Mouse (Mus musculus) embryonic facial prominence, embryonic 12.5 days (tissue): ENCODE results near the gene Thada. TPM values are rescaled to one million over a fixed set of nuclear protein-coding genes. Genes with fewer than 3 reads are reported as not detected.
A peak's percentile ranks its signal among the peaks of the same experiment; 100 is the strongest.

Experiments used
- ATAC-seq: fragments of 200-750 bp; cut with Nextera tagmentation; 2 replicates; pipeline ENCODE4 v1.8.0; 2017; ENCODE audit not compliant: insufficient number of reproducible peaks, insufficient read depth, low FRiP score, low TSS enrichment
- H3K27ac ChIP-seq: fragments of 300-500 bp; sonication (generic); 2 replicates; pipeline ENCODE4 v1.5.1; 2016; ENCODE audit warnings: mild to moderate bottlenecking
- H3K27me3 ChIP-seq: fragments of 300-500 bp; sonication (generic); 2 replicates; pipeline ENCODE4 v1.6.1; 2016; ENCODE audit warnings: mild to moderate bottlenecking, moderate library complexity
- H3K36me3 ChIP-seq: fragments of 300-500 bp; sonication (generic); 2 replicates; pipeline ENCODE4 v1.6.1; 2016; ENCODE audit warnings: mild to moderate bottlenecking
- H3K4me1 ChIP-seq: fragments of 300-500 bp; sonication (generic); 2 replicates; pipeline ENCODE4 v1.6.1; 2016
- H3K4me2 ChIP-seq: fragments of 300-500 bp; sonication (generic); replicated peaks from 2 replicates; pipeline ENCODE4 v1.6.1; 2016; ENCODE audit warnings: mild to moderate bottlenecking, moderate library complexity
- H3K4me3 ChIP-seq: fragments of 300-500 bp; sonication (generic); 2 replicates; pipeline ENCODE4 v1.5.1; 2016; ENCODE audit warnings: mild to moderate bottlenecking
- H3K9ac ChIP-seq: fragments of 300-500 bp; sonication (generic); 2 replicates; pipeline ENCODE4 v1.6.1; 2016; ENCODE audit warnings: mild to moderate bottlenecking, moderate library complexity
- H3K9me3 ChIP-seq: fragments of 300-500 bp; sonication (generic); 2 replicates; pipeline ENCODE4 v1.6.1; 2016; ENCODE audit warnings: mild to moderate bottlenecking, moderate library complexity
- WGBS: fragments of 180-500 bp; shearing (Covaris S2); methylation state at CpG from one replicate; pipeline ENCODE4 v1.1.7; 2016; 5-methylcytosine and 5-hydroxymethylcytosine counted together
- polyA plus RNA-seq: library from polyadenylated mRNA; unstranded; fragments of >200 nt; fragmentation: Nextera tagmentation; extraction: Ambion mirVana; gene quantifications from 2 replicates; pipeline ENCODE4 v1.2.1, GENCODE M21; 2016

The Thada gene
- polyA plus RNA-seq, 1 experiment from 2014 or later, result 10.2 TPM

GRCm38 (mm10) chr17:84435012-84435411 is 31.0 kb downstream of the Thada start:
- no peaks in the 10 kb centered on the region for H3K27me3 ChIP-seq
- no peak overlapping the region for H3K27ac ChIP-seq
- peaks cover 72% of the 10 kb centered on the region for H3K36me3 ChIP-seq
- H3K9me3 ChIP-seq, result no peaks in the 10 kb centered on the region
- ATAC-seq, result no peak
- no peak overlapping the region for H3K4me3 ChIP-seq
- H3K4me2 ChIP-seq, result no peak overlapping the region
- H3K4me1 ChIP-seq, result no peaks in the 10 kb centered on the region
- H3K9ac ChIP-seq, result no peak overlapping the region
- whole genome bisulfite sequencing, result 63% methylated on average over 4 of the region's 4 CpGs

GRCm38 (mm10) chr17:84434233-84434632 is 31.8 kb downstream of the Thada start:
- ATAC-seq, result no peak
- Histone ChIP-seq H3K36me3 (peaks cover 72% of the 10 kb centered on the region), H3K27ac (no peak overlapping the region), H3K4me1 (no peaks in the 10 kb centered on the region), H3K27me3 (no peaks in the 10 kb centered on the region), H3K9me3 (no peaks in the 10 kb centered on the region), H3K4me2 (no peak overlapping the region), H3K4me3 (no peak overlapping the region), H3K9ac (no peak overlapping the region)

- Histone ChIP-seq H3K4me3 (no peak overlapping the region), H3K27ac (no peak overlapping the region), H3K4me2 (no peak overlapping the region), H3K9me3 (no peaks in the 10 kb centered on the region), H3K9ac (no peak overlapping the region), H3K36me3 (peaks cover 62% of the 10 kb centered on the region), H3K27me3 (no peaks in the 10 kb centered on the region), H3K4me1 (no peaks in the 10 kb centered on the region)
- no peak for ATAC-seq
- WGBS, result 81% methylated on average over 5 of the region's 5 CpGs
These were observed 34.0 kb downstream of the Thada start for GRCm38 (mm10) chr17:84431991-84432390.

GRCm38 (mm10) chr17:84424258-84424657 is 41.7 kb downstream of the Thada start:
- Histone ChIP-seq H3K9me3 (no peaks in the 10 kb centered on the region), H3K4me3 (no peak overlapping the region), H3K27me3 (no peaks in the 10 kb centered on the region), H3K9ac (no peak overlapping the region), H3K27ac (no peak overlapping the region), H3K4me2 (no peak overlapping the region), H3K4me1 (peaks cover 6% of the 10 kb centered on the region; the same call in 1 of the 2 replicates), H3K36me3 (peaks cover 46% of the 10 kb centered on the region)
- 90% methylated on average over 1 of the region's 1 CpGs for WGBS
- ATAC-seq, result no peak

GRCm38 (mm10) chr17:84422916-84423315 is 43.1 kb downstream of the Thada start:
- no peak overlapping the region for H3K4me3 ChIP-seq
- peak overlapping the region; percentile 19; the same call in 1 of the 2 replicates for H3K27ac ChIP-seq
- no peak overlapping the region for H3K4me2 ChIP-seq
- no peaks in the 10 kb centered on the region for H3K27me3 ChIP-seq
- peaks cover 6% of the 10 kb centered on the region; the same call in 1 of the 2 replicates for H3K4me1 ChIP-seq
- H3K9ac ChIP-seq, result no peak overlapping the region
- peaks cover 35% of the 10 kb centered on the region for H3K36me3 ChIP-seq
- ATAC-seq, result no peak
- WGBS, result 82% methylated on average over 8 of the region's 8 CpGs
- no peaks in the 10 kb centered on the region for H3K9me3 ChIP-seq

- no peak overlapping the region for H3K4me2 ChIP-seq
- no peaks in the 10 kb centered on the region for H3K9me3 ChIP-seq
- peaks cover 6% of the 10 kb centered on the region; the same call in 1 of the 2 replicates for H3K4me1 ChIP-seq
- 41% methylated on average over 4 of the region's 4 CpGs for WGBS
- H3K4me3 ChIP-seq, result no peak overlapping the region
- peak overlapping the region; percentile 74; the same call in 1 of the 2 replicates for H3K27ac ChIP-seq
- 0 out of 2 replicates have a peak, but pooled peaks have one; percentile 35 for ATAC-seq
- no peaks in the 10 kb centered on the region for H3K27me3 ChIP-seq
- H3K9ac ChIP-seq, result no peak overlapping the region
- H3K36me3 ChIP-seq, result peaks cover 35% of the 10 kb centered on the region
These were observed 43.8 kb downstream of the Thada start for GRCm38 (mm10) chr17:84422001-84422785.

GRCm38 (mm10) chr17:84421042-84421441 is 45.0 kb downstream of the Thada start:
- H3K9me3 ChIP-seq, result no peaks in the 10 kb centered on the region
- H3K36me3 ChIP-seq, result peaks cover 26% of the 10 kb centered on the region
- peaks cover 6% of the 10 kb centered on the region; the same call in 1 of the 2 replicates for H3K4me1 ChIP-seq
- H3K4me2 ChIP-seq, result no peak overlapping the region
- WGBS, result 92% methylated on average over 4 of the region's 4 CpGs
- H3K4me3 ChIP-seq, result no peak overlapping the region
- H3K27ac ChIP-seq, result no peak overlapping the region
- H3K27me3 ChIP-seq, result no peaks in the 10 kb centered on the region
- no peak for ATAC-seq
- H3K9ac ChIP-seq, result no peak overlapping the region

GRCm38 (mm10) chr17:84420276-84420639 is 45.7 kb downstream of the Thada start:
- H3K27ac ChIP-seq, result peak overlapping the region; percentile 42

GRCm38 (mm10) chr17:84419326-84420275 is 46.4 kb downstream of the Thada start:
- Histone ChIP-seq H3K27ac (peak overlapping the region; percentile 42; the same call in 1 of the 2 replicates), H3K36me3 (peaks cover 17% of the 10 kb centered on the region), H3K27me3 (no peaks in the 10 kb centered on the region), H3K9me3 (no peaks in the 10 kb centered on the region), H3K4me1 (peaks cover 6% of the 10 kb centered on the region; the same call in 1 of the 2 replicates), H3K4me2 (no peak overlapping the region), H3K4me3 (no peak overlapping the region), H3K9ac (no peak overlapping the region)
- WGBS, result 62% methylated on average over 11 of the region's 11 CpGs
- no peak for ATAC-seq

More at GRCm38 (mm10) chr17:84420276-84420639, 45.7 kb downstream of the Thada start:
- H3K4me3 ChIP-seq, result no peak overlapping the region
- peaks cover 6% of the 10 kb centered on the region; the same call in 1 of the 2 replicates for H3K4me1 ChIP-seq
- peaks cover 18% of the 10 kb centered on the region for H3K36me3 ChIP-seq
- no peak overlapping the region for H3K9ac ChIP-seq
- no peak for ATAC-seq
- no peak overlapping the region for H3K4me2 ChIP-seq
- H3K27me3 ChIP-seq, result no peaks in the 10 kb centered on the region
- WGBS, result 52% methylated on average over 3 of the region's 3 CpGs
- H3K9me3 ChIP-seq, result no peaks in the 10 kb centered on the region

GRCm38 (mm10) chr17:84415936-84416335 is 50.1 kb downstream of the Thada start:
- Histone ChIP-seq H3K4me1 (peaks cover 6% of the 10 kb centered on the region; the same call in 1 of the 2 replicates), H3K9me3 (no peaks in the 10 kb centered on the region), H3K27me3 (no peaks in the 10 kb centered on the region), H3K27ac (no peak overlapping the region), H3K9ac (no peak overlapping the region), H3K36me3 (peaks cover 15% of the 10 kb centered on the region), H3K4me3 (no peak overlapping the region), H3K4me2 (no peak overlapping the region)
- whole genome bisulfite sequencing, result 65% methylated on average over 3 of the region's 3 CpGs
- ATAC-seq, result no peak

- Histone ChIP-seq H3K4me1 (no peaks in the 10 kb centered on the region), H3K9me3 (no peaks in the 10 kb centered on the region), H3K9ac (no peak overlapping the region), H3K27ac (no peak overlapping the region), H3K4me2 (no peak overlapping the region), H3K36me3 (peaks cover 3% of the 10 kb centered on the region; the same call in 1 of the 2 replicates), H3K27me3 (no peaks in the 10 kb centered on the region), H3K4me3 (no peak overlapping the region)
- no peak for ATAC-seq
- 76% methylated on average over 1 of the region's 1 CpGs for WGBS
These were observed 57.3 kb downstream of the Thada start for GRCm38 (mm10) chr17:84408731-84409130.
